Mouse (Mus musculus): Measurements from ENCODE around the gene Mgat5.

- TF ChIP-seq CTCF (IDR thresholded peaks at IDR 0.05; ENCODE audit: low read depth, low read length) = 0 out of 2 replicates have a peak, but pooled peaks have one; percentile 7
- no peak for TF ChIP-seq POLR2A (IDR thresholded peaks at IDR 0.05; ENCODE audit: extremely low read depth, insufficient read depth, low read length)
Measured at GRCm38 (mm10) chr1:127280256-127280655, 75.4 kb downstream of the Mgat5 start.

Data from liver, adult 2 months (tissue).